ENCODE assay signal across 22 mouse cellular contexts in the genomic region with DNA sequence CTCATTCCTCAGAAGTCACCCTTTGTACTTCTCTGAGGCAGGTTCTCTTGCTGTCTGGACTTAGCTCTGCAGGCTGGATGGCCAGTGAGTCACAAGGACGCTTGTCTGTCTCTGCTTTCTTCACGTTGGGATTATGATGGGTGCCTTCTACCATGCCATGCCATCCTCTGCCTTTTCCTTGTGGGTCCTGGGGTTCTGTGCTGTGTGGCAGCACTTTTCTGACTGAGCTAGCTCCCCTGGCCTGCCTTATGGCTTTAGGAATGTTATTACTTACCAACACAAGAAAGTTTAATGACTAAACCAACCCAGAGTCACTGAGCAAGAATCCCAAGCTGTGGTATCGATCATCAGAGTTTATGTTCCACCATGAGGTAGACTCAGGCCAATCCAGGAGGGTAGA.
DNase-seq lines count a peak whose midpoint lies in the region; ATAC-seq lines count a peak whose summit lies in the region.
"Had no signal": no experiment of that assay in that cellular context is flagged by ENCODE, and none has a peak within 500 bp of the region (broad histone marks: within the 10 kb centered on the region; RNA-seq: fewer than 3 reads in every experiment).

No protein-coding gene starts in this region.

- no peak for ATAC-seq in megakaryocyte, adult 5-6 weeks (ENCODE audit: poor library complexity, severe bottlenecking)
- ATAC-seq: activated CD4-positive, CD25-positive, alpha-beta regulatory T cell, adult 4 months; CD4-positive, CD25-positive, alpha-beta regulatory T cell, adult 4 months; Patski had no signal

- H3K4me1 ChIP-seq in heart, embryonic 10.5 days = peaks cover 36% of the 10 kb centered on the region
- H3K4me1 ChIP-seq in megakaryocyte, embryonic 14.5 days = peaks cover 38% of the 10 kb centered on the region

- intact Hi-C loops in heart, postnatal 10 days (cut with DNase I) = no loop called here

- WGBS in heart, embryonic 10.5 days = 83% methylated on average over 3 of the region's 3 CpGs

- H3K9me3 ChIP-seq in heart, embryonic 10.5 days = no peaks in the 10 kb centered on the region
- peaks cover 16% of the 10 kb centered on the region for H3K9me3 ChIP-seq in megakaryocyte, embryonic 14.5 days
- H3K9me3 ChIP-seq: G1E had no signal

- peak overlapping the region; percentile 19; the same call in 1 of the 2 replicates for H3K27ac ChIP-seq in heart, embryonic 10.5 days

- no peak overlapping the region for H3K4me3 ChIP-seq in heart, embryonic 10.5 days
- peak overlapping the region; percentile 33 for H3K4me3 ChIP-seq in megakaryocyte, embryonic 14.5 days (replicated peaks)

- DNase-seq in adrenal gland, adult 2 months = peak; percentile 27
- DNase-seq in adrenal gland, postnatal 4 days (ENCODE audit: low spot score in 2 of 2) = no peak
- DNase-seq in heart, adult 11 months = peak; percentile 73
- DNase-seq in heart, postnatal 10 days = no peak
- DNase-seq in heart, embryonic 10.5 days (ENCODE audit: low spot score) = no peak
- DNase-seq in heart, adult 8-10 months (ENCODE audit: low spot score) = no peak
- DNase-seq: adrenal gland, adult 8-10 months; adrenal gland, postnatal 10 days; adrenal gland, postnatal 14 days; adrenal gland, postnatal 25 days; adrenal gland, postnatal 36 days; cerebellum, adult 11 months; cerebellum, adult 11-12 months; cerebellum, adult 18-20 months; cerebellum, adult 2 months had no signal

- H3K27me3 ChIP-seq in heart, embryonic 10.5 days (ENCODE audit: insufficient read depth, poor library complexity, severe bottlenecking) = no peaks in the 10 kb centered on the region
- peaks cover 15% of the 10 kb centered on the region for H3K27me3 ChIP-seq in megakaryocyte, embryonic 14.5 days (replicated peaks)
- H3K27me3 ChIP-seq: CH12.LX, Patski had no signal

- H3K36me3 ChIP-seq in heart, embryonic 10.5 days = 0 out of 2 replicates have a peak, but pooled peaks cover 2% of the 10 kb centered on the region
- no peaks in the 10 kb centered on the region for H3K36me3 ChIP-seq in megakaryocyte, embryonic 14.5 days (replicated peaks; ENCODE audit: low read length)
- H3K36me3 ChIP-seq: G1E had no signal

Comparison
In these comparisons a context has a peak if more than half of its experiments do, and no peak if none do; other contexts are left out.
1. DNase-seq: peak in adrenal gland, adult 2 months (single experiment) and heart, adult 11 months (single experiment); none in adrenal gland, postnatal 4 days (0 of 2), heart, postnatal 10 days (0 of 2), heart, embryonic 10.5 days (single experiment) and heart, adult 8-10 months (single experiment).